Mouse (Mus musculus) heart, embryonic 15.5 days (tissue): Measurements from ENCODE around the gene Rprd2. TPM values are rescaled to one million over a fixed set of nuclear protein-coding genes. Genes with fewer than 3 reads are reported as not detected.

ENCODE experiments used
- ATAC-seq: fragments of 200-750 bp; cut with Nextera tagmentation; replicated peaks from 2 replicates; pipeline ENCODE4 v1.8.0; 2017; ENCODE audit warnings: low read depth, moderate TSS enrichment; ENCODE audit not compliant: insufficient number of reproducible peaks, insufficient read depth, low FRiP score
- H3K27ac ChIP-seq: fragments of 300-500 bp; sonication (generic); 2 replicates; pipeline ENCODE4 v1.5.1; 2015; ENCODE audit warnings: mild to moderate bottlenecking, inconsistent platforms
- H3K27me3 ChIP-seq: fragments of 300-500 bp; sonication (generic); 2 replicates; pipeline ENCODE4 v1.6.1; 2015; ENCODE audit warnings: inconsistent platforms
- H3K36me3 ChIP-seq: fragments of 300-500 bp; sonication (generic); 2 replicates; pipeline ENCODE4 v1.6.1; 2015; ENCODE audit warnings: mild to moderate bottlenecking, inconsistent platforms
- H3K4me1 ChIP-seq: fragments of 300-500 bp; sonication (generic); replicated peaks from 2 replicates; pipeline ENCODE4 v1.6.1; 2015; ENCODE audit warnings: inconsistent platforms
- H3K4me2 ChIP-seq: fragments of 300-500 bp; sonication (generic); 2 replicates; pipeline ENCODE4 v1.6.1; 2015; ENCODE audit warnings: inconsistent platforms, mild to moderate bottlenecking, moderate library complexity
- H3K4me3 ChIP-seq: fragments of 300-500 bp; sonication (generic); 2 replicates; pipeline ENCODE4 v1.5.1; 2015; ENCODE audit warnings: mild to moderate bottlenecking, inconsistent platforms
- H3K9ac ChIP-seq: fragments of 300-500 bp; sonication (generic); 2 replicates; pipeline ENCODE4 v1.6.1; 2015; ENCODE audit warnings: mild to moderate bottlenecking, inconsistent platforms
- H3K9me3 ChIP-seq: fragments of 300-500 bp; sonication (generic); replicated peaks from 2 replicates; pipeline ENCODE4 v1.6.1; 2016; ENCODE audit warnings: inconsistent platforms
- WGBS: fragments of 180-500 bp; shearing (Covaris S2); methylation state at CpG from one replicate; pipeline ENCODE4 v1.1.7; 2015; ENCODE audit warnings: mixed read lengths; 5-methylcytosine and 5-hydroxymethylcytosine counted together
- polyA plus RNA-seq: library from polyadenylated mRNA; unstranded; fragments of >200 nt; fragmentation: Nextera tagmentation; extraction: Ambion mirVana; gene quantifications from 2 replicates; pipeline ENCODE4 v1.2.1, GENCODE M21; 2015

Gene Rprd2
- polyA plus RNA-seq, 1 experiment from 2014 or later = 17.6 TPM

- peaks cover 35% of the 10 kb centered on the region for H3K36me3 ChIP-seq
- no peak overlapping the region for H3K4me3 ChIP-seq
- peak overlapping the region; percentile 34; the same call in 1 of the 2 replicates for H3K27ac ChIP-seq
- H3K4me2 ChIP-seq = no peak overlapping the region
- H3K9me3 ChIP-seq = no peaks in the 10 kb centered on the region
- H3K27me3 ChIP-seq = no peaks in the 10 kb centered on the region
- H3K4me1 ChIP-seq = 0 out of 2 replicates have a peak, but pooled peaks cover 3% of the 10 kb centered on the region
- 65% methylated on average over 6 of the region's 6 CpGs for WGBS
- H3K9ac ChIP-seq = no peak overlapping the region
- no peak; the same call in 1 of the 2 replicates for ATAC-seq
These were observed 55.7 kb downstream of the Rprd2 start for GRCm38 (mm10) chr3:95762961-95763360.

- no peak overlapping the region for H3K27ac ChIP-seq
- no peak overlapping the region for H3K4me2 ChIP-seq
- 71% methylated on average over 4 of the region's 4 CpGs for WGBS
These were observed 56.9 kb downstream of the Rprd2 start for GRCm38 (mm10) chr3:95761771-95762170.

GRCm38 (mm10) chr3:95760656-95761055 is 58.0 kb downstream of the Rprd2 start:
- Histone ChIP-seq H3K36me3 (peaks cover 22% of the 10 kb centered on the region), H3K4me1 (0 out of 2 replicates have a peak, but pooled peaks cover 3% of the 10 kb centered on the region), H3K9me3 (no peaks in the 10 kb centered on the region), H3K27me3 (no peaks in the 10 kb centered on the region), H3K4me3 (no peak overlapping the region), H3K4me2 (no peak overlapping the region), H3K27ac (no peak overlapping the region), H3K9ac (no peak overlapping the region)
- no peak for ATAC-seq

More at GRCm38 (mm10) chr3:95761771-95762170, 56.9 kb downstream of the Rprd2 start:
- H3K36me3 ChIP-seq = peaks cover 31% of the 10 kb centered on the region
- 0 out of 2 replicates have a peak, but pooled peaks cover 3% of the 10 kb centered on the region for H3K4me1 ChIP-seq
- no peaks in the 10 kb centered on the region for H3K27me3 ChIP-seq
- H3K4me3 ChIP-seq = no peak overlapping the region
- H3K9me3 ChIP-seq = no peaks in the 10 kb centered on the region
- ATAC-seq = no peak
- no peak overlapping the region for H3K9ac ChIP-seq

GRCm38 (mm10) chr3:95760106-95760505 is 58.6 kb downstream of the Rprd2 start, which contains the start of gene Tars2:
TSS of gene Tars2 (minus strand) at chr3:95760206.
- Histone ChIP-seq H3K27ac (no peak within 1 kb of the TSS), H3K36me3 (peaks cover 17% of the 10 kb centered on the region), H3K27me3 (no peaks in the 10 kb centered on the region), H3K4me1 (0 out of 2 replicates have a peak, but pooled peaks cover 3% of the 10 kb centered on the region), H3K4me2 (no peak within 1 kb of the TSS), H3K4me3 (no peak within 1 kb of the TSS), H3K9me3 (no peaks in the 10 kb centered on the region), H3K9ac (no peak within 1 kb of the TSS)
- no peak for ATAC-seq
- WGBS = 84% methylated on average over 6 of the region's 6 CpGs

GRCm38 (mm10) chr3:95758467-95759218 is 60.0 kb downstream of the Rprd2 start:
- Histone ChIP-seq H3K4me1 (peaks cover 7% of the 10 kb centered on the region; the same call in 1 of the 2 replicates), H3K36me3 (peaks cover 2% of the 10 kb centered on the region; the same call in 1 of the 2 replicates), H3K9me3 (no peaks in the 10 kb centered on the region), H3K27ac (no peak overlapping the region), H3K9ac (no peak overlapping the region), H3K27me3 (no peaks in the 10 kb centered on the region), H3K4me2 (no peak overlapping the region), H3K4me3 (no peak overlapping the region)
- no peak for ATAC-seq
- WGBS = 45% methylated on average over 9 of the region's 9 CpGs

- Histone ChIP-seq H3K36me3 (peaks cover 9% of the 10 kb centered on the region), H3K27ac (no peak overlapping the region), H3K27me3 (no peaks in the 10 kb centered on the region), H3K4me2 (no peak overlapping the region), H3K4me3 (no peak overlapping the region), H3K9me3 (no peaks in the 10 kb centered on the region), H3K4me1 (peaks cover 5% of the 10 kb centered on the region; the same call in 1 of the 2 replicates), H3K9ac (no peak overlapping the region)
- 82% methylated on average over 2 of the region's 2 CpGs for WGBS
- ATAC-seq = no peak
These were observed 61.9 kb downstream of the Rprd2 start for GRCm38 (mm10) chr3:95756808-95757207.

GRCm38 (mm10) chr3:95754345-95755206 is 64.1 kb downstream of the Rprd2 start:
- H3K27ac ChIP-seq = peak overlapping the region; percentile 69
- under 1% methylated on average over 30 of the region's 30 CpGs for WGBS

GRCm38 (mm10) chr3:95752935-95753334 is 65.7 kb downstream of the Rprd2 start:
- Histone ChIP-seq H3K4me3 (no peak overlapping the region), H3K27ac (no peak overlapping the region), H3K36me3 (peaks cover 46% of the 10 kb centered on the region), H3K27me3 (no peaks in the 10 kb centered on the region), H3K4me2 (no peak overlapping the region), H3K9ac (no peak overlapping the region), H3K9me3 (no peaks in the 10 kb centered on the region), H3K4me1 (peaks cover 5% of the 10 kb centered on the region; the same call in 1 of the 2 replicates)
- ATAC-seq = no peak
- WGBS = 86% methylated on average over 3 of the region's 3 CpGs

More at GRCm38 (mm10) chr3:95754345-95755206, 64.1 kb downstream of the Rprd2 start:
- no peaks in the 10 kb centered on the region for H3K9me3 ChIP-seq
- ATAC-seq = peak; percentile 97
- peak overlapping the region; percentile 77 for H3K4me3 ChIP-seq
- peak overlapping the region; percentile 72 for H3K9ac ChIP-seq
- H3K36me3 ChIP-seq = peaks cover 30% of the 10 kb centered on the region
- H3K4me1 ChIP-seq = peaks cover 5% of the 10 kb centered on the region; the same call in 1 of the 2 replicates
- H3K4me2 ChIP-seq = peak overlapping the region; percentile 65
- no peaks in the 10 kb centered on the region for H3K27me3 ChIP-seq

- peak overlapping the region; percentile 11; the same call in 1 of the 2 replicates for H3K4me3 ChIP-seq
These were observed 78.3 kb downstream of the Rprd2 start for GRCm38 (mm10) chr3:95740406-95740805.

GRCm38 (mm10) chr3:95739353-95740104 is 79.1 kb downstream of the Rprd2 start, which contains the start of gene Ecm1:
TSS of gene Ecm1 (minus strand) at chr3:95739569.
- peak within 1 kb of the TSS; percentile 34 for H3K9ac ChIP-seq
- H3K9me3 ChIP-seq = no peaks in the 10 kb centered on the region
- H3K4me2 ChIP-seq = peak within 1 kb of the TSS; percentile 51
- peaks cover 46% of the 10 kb centered on the region for H3K4me1 ChIP-seq
- H3K36me3 ChIP-seq = peaks cover 30% of the 10 kb centered on the region
- no peaks in the 10 kb centered on the region for H3K27me3 ChIP-seq
- ATAC-seq = peak; percentile 47
- H3K4me3 ChIP-seq = peak within 1 kb of the TSS; percentile 22
- 30% methylated on average over 7 of the region's 7 CpGs for WGBS
- peak within 1 kb of the TSS; percentile 91 for H3K27ac ChIP-seq

More at GRCm38 (mm10) chr3:95740406-95740805, 78.3 kb downstream of the Rprd2 start:
- Histone ChIP-seq H3K27ac (peak overlapping the region; percentile 91), H3K9me3 (no peaks in the 10 kb centered on the region), H3K4me2 (peak overlapping the region; percentile 51), H3K4me1 (peaks cover 46% of the 10 kb centered on the region), H3K36me3 (peaks cover 33% of the 10 kb centered on the region), H3K9ac (peak overlapping the region; percentile 34; the same call in 1 of the 2 replicates), H3K27me3 (no peaks in the 10 kb centered on the region)
- WGBS = 22% methylated on average over 8 of the region's 8 CpGs
- ATAC-seq = peak; percentile 42
